Mouse (Mus musculus) lung, adult 2 months (tissue): ENCODE measurements around the gene Ralb. TPM values are rescaled to one million over a fixed set of nuclear protein-coding genes. Genes with fewer than 3 reads are reported as not detected.

Source experiments
- DNase-seq: peaks from one replicate; pipeline ENCODE4 v3.0.0; 2022
- H3K4me1 ChIP-seq: fragments of 200-500 bp; 2 replicates; pipeline ENCODE4 v1.6.1; 2011; ENCODE audit warnings: low read length; ENCODE audit not compliant: control insufficient read depth, insufficient read depth
- H3K4me3 ChIP-seq: fragments of 200-500 bp; replicated peaks from 2 replicates; pipeline ENCODE3; 2011; ENCODE audit warnings: low read depth, mild to moderate bottlenecking, control low read depth, low read length; ENCODE audit errors: extremely low read depth
- CTCF ChIP-seq: fragments of 200-500 bp; IDR thresholded peaks from 2 replicates; pipeline ENCODE4 v1.5.1; 2011; ENCODE audit warnings: mild to moderate bottlenecking, low read length, control low read depth; ENCODE audit not compliant: insufficient read depth
- POLR2A ChIP-seq: fragments of 200-500 bp; IDR thresholded peaks from 2 replicates; pipeline ENCODE4 v1.6.1; 2011; ENCODE audit warnings: low read depth, mild to moderate bottlenecking, control low read depth, low read length, borderline replicate concordance; ENCODE audit errors: extremely low read depth
- WGBS: fragments of 180-500 bp; shearing (Covaris S2); methylation state at CpG from one replicate; pipeline ENCODE4 v1.1.7; 2018; 5-methylcytosine and 5-hydroxymethylcytosine counted together
- polyA plus RNA-seq: library from polyadenylated mRNA; depleted of rRNA; stranded (reverse); fragments of >200 nt; gene quantifications from 2 replicates; pipeline ENCODE4 v1.2.3, GENCODE M21; 2012

Gene Ralb
- polyA plus RNA-seq, 1 experiment: 54.1 TPM

DNA sequence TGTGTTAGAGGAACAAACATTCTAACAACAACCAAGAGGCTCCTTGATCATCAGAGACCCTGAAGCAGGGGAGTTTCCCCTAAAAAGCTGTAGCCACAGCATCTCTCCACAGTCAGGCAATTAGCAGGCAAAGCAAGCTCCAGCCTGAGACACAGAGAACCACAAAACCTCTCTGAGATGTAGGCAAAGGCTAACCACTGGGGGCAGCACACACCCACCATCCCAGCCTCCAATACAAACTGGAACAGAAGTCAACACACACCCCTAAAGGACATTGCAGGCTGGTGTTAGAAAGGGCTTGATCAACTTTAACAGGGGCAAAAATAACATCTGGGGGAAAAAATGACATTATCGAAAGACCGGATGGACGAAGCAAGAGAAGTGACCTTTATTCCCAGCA, 20.1 kb downstream of the Ralb start:
- WGBS: 47% methylated on average over 3 of the region's 3 CpGs
- no peak overlapping the region for H3K4me3 ChIP-seq
- TF ChIP-seq POLR2A: no peak
- peak; percentile 72 for TF ChIP-seq CTCF
- peaks cover 5% of the 10 kb centered on the region; the same call in 1 of the 2 replicates for H3K4me1 ChIP-seq
- no peak for DNase-seq

DNA sequence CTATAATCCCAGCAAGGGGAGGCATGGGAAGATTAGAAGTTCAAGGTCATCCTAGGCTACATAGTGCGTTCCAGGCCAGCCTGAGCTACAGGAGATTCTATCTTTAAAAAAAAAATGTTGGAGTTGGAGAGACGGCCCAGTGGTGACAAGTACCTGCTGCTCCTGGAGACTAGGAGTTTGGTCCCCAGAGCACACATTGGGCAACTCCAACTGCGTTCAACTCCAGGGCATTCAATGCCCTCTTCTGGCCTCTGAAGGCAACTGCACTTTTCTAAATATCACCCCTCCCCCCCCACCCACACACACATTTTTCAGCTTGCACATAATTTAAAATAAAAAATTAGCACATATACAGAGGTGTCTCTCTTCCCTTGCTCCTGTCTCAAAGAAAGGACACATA, 21.7 kb downstream of the Ralb start:
- H3K4me3 ChIP-seq: no peak overlapping the region
- DNase-seq: no peak
- TF ChIP-seq CTCF: peak; percentile 55
- TF ChIP-seq POLR2A: no peak

DNA sequence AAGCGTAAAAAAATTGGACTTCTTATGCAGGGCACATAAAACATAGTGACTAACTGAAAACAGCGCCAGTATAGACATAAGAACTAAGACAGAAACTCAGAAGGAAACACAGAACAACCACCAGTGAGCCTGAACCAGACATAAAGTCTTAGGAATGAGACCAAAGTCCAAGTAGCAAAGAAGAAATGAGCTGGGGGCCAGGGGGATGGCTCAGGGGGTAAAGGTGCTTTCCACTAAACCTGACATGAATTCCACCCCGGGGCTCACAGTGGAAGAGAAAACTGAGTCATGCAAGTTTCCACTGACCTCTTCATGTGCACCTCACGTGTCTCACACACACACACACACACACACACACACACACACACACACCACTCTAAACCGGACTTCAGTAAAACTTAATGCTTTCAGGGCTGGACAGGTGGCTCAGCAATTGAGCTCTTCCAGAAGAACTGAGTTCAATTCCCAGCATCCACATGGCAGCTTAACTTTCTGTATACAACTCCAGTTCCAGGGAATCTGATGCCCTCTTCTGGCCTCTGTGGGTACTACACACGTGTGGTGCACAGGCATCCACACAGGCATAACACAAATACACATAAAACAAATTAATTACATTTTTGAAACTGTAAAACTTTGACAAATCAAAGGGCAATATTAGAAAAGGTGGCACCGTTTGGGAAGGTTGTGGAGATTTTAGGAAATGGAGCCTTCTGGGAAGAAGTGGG, 23.2 kb downstream of the Ralb start:
- TF ChIP-seq CTCF (no peak), POLR2A (no peak)
- DNase-seq: no peak
- Histone ChIP-seq H3K4me1 (no peaks in the 10 kb centered on the region), H3K4me3 (no peak overlapping the region)
- 91% methylated on average over 7 of the region's 7 CpGs for WGBS

More for the DNA sequence above, 21.7 kb downstream of the Ralb start:
- 0 out of 2 replicates have a peak, but pooled peaks cover 2% of the 10 kb centered on the region for H3K4me1 ChIP-seq
- WGBS: 53% methylated on average over 3 of the region's 3 CpGs

DNA sequence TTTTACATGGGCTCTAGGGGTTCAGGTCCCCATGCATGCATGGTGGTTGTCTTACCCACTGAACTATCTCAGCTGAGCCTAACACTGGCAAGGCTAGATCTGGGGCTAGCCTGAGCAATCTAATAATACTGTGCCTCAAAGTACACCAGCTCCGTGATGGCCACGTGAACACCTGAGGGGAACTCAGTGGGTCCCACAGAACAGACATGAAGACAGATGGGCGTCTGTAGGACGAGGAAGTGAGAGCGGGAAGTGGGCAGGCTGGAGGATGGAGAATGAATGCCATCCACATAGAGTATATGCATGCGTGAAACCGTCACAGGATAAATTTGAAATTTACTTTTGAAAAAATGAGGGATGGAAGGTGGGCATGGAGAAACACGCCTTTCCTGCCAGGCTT, 23.9 kb downstream of the Ralb start:
- 89% methylated on average over 8 of the region's 8 CpGs for WGBS
- Histone ChIP-seq H3K4me1 (no peaks in the 10 kb centered on the region), H3K4me3 (no peak overlapping the region)
- DNase-seq: no peak
- TF ChIP-seq CTCF: no peak
- no peak for TF ChIP-seq POLR2A

DNA sequence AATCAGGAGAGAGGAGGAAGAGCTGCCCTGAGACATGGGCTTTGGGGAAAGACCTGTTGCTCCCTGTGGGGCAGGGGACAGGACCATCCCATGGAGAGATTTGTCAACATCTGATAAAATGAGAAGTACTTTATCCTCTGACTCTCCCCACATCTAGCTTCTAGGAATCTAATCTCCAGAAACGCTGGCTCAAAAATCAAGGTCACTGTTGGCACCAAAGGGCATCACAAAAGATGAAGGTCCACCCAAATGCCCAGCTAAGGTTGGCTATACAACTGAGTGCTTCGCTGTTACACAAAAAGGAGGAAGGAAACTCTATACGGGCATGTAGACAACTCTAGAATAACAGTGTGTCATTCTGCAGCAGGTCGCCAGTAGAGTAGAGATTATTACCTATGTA, 25.0 kb downstream of the Ralb start:
- TF ChIP-seq CTCF: no peak
- no peak for TF ChIP-seq POLR2A

DNA sequence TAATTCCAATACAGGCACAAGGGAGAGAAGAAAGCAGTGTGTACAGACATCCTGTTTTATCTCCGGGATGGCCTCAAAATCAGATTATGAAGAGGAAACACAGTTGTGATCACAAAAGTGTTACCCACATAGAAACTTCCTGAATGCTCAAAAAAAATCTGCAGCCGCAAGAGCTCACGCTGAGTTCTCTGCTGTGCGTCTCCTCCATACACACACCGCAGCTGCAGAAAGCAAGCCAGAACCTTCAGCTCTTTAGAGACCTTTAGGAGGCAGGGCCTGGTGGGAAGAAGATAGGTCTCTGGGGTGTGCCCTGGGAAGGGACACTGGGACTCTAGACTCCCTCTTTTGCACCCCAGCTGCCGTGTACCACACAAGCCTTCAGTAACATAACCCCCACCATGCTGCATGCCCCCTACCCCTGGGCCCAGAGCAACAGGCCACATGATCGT, 27.7 kb downstream of the Ralb start:
- H3K4me3 ChIP-seq: no peak overlapping the region
- no peaks in the 10 kb centered on the region for H3K4me1 ChIP-seq
- DNase-seq: no peak
- WGBS: 44% methylated on average over 7 of the region's 7 CpGs
- TF ChIP-seq POLR2A (no peak), CTCF (no peak)

More for the DNA sequence above, 25.0 kb downstream of the Ralb start:
- no peak overlapping the region for H3K4me3 ChIP-seq
- no peak for DNase-seq
- H3K4me1 ChIP-seq: no peaks in the 10 kb centered on the region
- WGBS: 63% methylated on average over 4 of the region's 4 CpGs

DNA sequence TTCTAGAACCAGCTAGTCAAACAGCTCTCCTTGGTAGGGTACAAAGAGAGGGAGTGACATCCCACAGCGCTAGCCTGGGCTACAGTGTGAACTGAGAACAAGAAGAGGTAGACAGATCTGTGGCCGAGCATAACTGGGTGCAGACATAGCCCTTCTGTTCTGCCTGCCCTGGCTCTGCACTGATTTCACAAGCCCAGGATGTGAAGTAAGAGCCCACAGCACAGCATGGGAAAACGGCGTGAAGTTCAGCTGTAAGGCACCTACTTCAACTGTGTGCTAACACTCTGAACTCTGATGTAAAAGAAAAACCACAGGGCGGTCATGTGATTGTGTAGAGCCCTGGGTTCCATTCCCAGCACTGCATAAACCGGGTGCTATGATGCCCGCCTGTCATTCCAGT, 29.9 kb downstream of the Ralb start:
- H3K4me3 ChIP-seq: no peak overlapping the region
- no peaks in the 10 kb centered on the region for H3K4me1 ChIP-seq
- DNase-seq: no peak
- no peak for TF ChIP-seq POLR2A
- no peak for TF ChIP-seq CTCF
- WGBS: 82% methylated on average over 7 of the region's 7 CpGs

DNA sequence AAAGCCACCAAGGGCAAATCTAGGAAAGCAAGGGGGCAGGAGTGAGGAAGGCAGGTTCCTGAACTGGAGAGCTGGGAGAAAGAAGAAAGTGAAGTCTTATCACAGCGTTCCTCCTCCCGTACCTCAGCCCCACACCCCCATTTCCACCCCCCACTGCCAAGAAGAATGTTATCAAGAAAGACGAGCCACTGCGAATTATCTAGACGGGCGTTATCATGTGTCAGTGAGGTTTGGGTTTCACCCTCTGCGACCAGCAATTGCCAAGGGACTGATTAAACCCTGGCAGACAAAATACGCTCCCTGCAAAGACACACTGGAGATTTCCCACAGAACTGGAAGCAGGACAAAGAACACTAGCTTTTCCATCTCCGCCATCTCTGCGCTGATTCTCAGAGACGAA, 31.9 kb downstream of the Ralb start:
- no peak for DNase-seq
- TF ChIP-seq CTCF (no peak), POLR2A (no peak)
- Histone ChIP-seq H3K4me3 (no peak overlapping the region), H3K4me1 (no peaks in the 10 kb centered on the region)
- 52% methylated on average over 11 of the region's 11 CpGs for WGBS

DNA sequence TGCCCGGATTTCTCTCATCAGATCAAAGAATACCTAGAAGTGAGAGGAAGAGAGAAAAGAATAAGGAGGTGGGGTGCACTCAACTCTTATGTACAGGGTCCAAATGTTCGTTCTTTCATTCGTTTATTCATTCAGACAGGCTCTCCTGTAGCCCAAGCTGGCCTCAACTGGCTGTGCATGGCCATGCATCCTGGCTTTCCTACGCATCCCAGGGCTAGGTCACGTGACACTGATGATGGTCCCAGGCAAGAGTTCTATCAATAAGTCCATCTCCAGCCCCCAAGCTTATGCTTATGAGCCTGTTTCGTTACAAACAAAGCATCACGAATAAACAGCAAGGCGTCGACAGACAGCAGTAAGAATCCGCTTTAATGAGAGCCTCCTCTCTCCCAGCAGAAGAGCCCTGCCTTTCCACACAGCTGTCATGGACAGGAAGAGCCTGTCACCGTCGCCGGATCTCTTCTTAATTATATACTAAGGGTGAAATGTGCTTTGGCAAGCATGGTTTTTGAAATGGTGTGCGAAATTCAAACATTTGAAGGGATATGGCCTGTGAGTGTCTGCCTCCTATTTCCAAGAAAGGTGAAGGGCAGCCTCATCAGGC, 32.7 kb downstream of the Ralb start:
- no peak for TF ChIP-seq POLR2A
- no peak for TF ChIP-seq CTCF
- 56% methylated on average over 14 of the region's 14 CpGs for WGBS
- Histone ChIP-seq H3K4me3 (no peak overlapping the region), H3K4me1 (no peaks in the 10 kb centered on the region)
- DNase-seq: no peak

DNA sequence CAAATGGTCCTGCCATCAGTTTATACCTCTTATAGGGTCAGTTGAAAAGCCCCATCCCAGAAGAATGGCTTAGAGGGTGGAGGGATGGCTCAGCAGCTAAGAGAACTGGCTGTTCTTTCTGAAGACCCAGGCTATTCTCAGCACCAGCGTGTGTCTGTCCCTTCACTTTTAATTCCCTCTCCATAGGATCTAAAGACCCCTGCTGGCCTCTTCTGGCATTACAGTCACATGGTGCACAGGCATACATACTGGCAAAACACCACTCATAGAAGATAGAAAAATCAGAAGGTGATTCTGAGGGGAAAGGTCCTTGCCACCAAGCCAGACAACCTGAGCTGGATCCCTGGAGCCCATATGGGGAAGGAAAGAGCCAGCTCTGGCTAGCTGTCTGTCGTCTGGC, 41.2 kb downstream of the Ralb start:
- Histone ChIP-seq H3K4me3 (no peak overlapping the region), H3K4me1 (no peaks in the 10 kb centered on the region)
- 0 out of 2 replicates have a peak, but pooled peaks have one; percentile 7 for TF ChIP-seq CTCF
- TF ChIP-seq POLR2A: no peak
- peak; percentile 59 for DNase-seq
- 45% methylated on average over 2 of the region's 2 CpGs for WGBS

DNA sequence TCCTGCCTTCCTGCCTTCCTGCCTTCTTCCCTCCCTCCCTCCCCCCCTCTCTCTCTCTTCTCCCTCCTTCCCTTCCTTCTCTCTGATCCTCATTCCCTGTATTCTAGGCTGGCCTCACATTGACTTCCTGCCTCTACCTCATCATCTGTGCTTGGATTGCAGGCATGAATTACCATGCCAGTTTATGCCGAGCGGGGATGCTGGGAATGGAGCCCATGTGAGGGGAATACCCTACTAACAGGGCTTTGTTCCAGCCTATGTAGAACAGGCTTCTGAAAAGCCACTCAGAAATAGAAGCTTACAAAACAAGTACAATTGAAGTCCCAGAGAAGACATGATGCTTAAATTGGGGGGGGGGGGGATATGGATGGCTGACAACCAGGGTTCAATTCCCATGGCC, 44.5 kb downstream of the Ralb start:
- Histone ChIP-seq H3K4me3 (no peak overlapping the region), H3K4me1 (no peaks in the 10 kb centered on the region)
- TF ChIP-seq CTCF (no peak), POLR2A (no peak)
- 47% methylated on average over 2 of the region's 2 CpGs for WGBS
- DNase-seq: no peak
